In the genomic region with DNA sequence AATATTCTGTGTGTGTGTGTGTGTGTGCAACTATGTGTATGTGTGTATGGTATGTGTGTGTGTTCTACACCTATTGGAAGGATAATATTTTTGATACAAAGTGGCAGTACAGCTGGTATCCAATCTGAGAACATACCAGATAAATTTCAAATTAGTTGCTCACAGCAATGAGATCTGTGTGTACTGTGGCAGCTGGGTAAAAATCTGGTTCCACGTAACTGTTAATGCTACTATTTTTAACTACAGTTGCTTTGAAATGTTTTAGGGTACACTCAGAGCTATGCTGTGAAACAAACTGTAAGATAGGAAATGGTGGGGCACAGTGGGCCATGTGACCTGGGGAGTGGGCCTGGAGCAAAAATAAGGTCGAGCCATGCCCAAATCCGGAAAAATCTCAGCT, we compare ENCODE assay signal across 29 mouse cellular contexts.
DNase-seq lines count a peak whose midpoint lies in the region; ATAC-seq and TF ChIP-seq lines count a peak whose summit lies in the region.
"Had no signal": no experiment of that assay in that cellular context is flagged by ENCODE, and none has a peak within 500 bp of the region (broad histone marks: within the 10 kb centered on the region; RNA-seq: fewer than 3 reads in every experiment).

No protein-coding gene starts in this region.

- H3K9me3 ChIP-seq in forebrain, embryonic 14.5 days (replicated peaks; ENCODE audit: control insufficient read depth, low read length): no peaks in the 10 kb centered on the region
- no peaks in the 10 kb centered on the region for H3K9me3 ChIP-seq in forebrain, embryonic 15.5 days
- no peaks in the 10 kb centered on the region for H3K9me3 ChIP-seq in hindbrain, embryonic 14.5 days (ENCODE audit: control insufficient read depth, low read length)
- H3K9me3 ChIP-seq: embryonic facial prominence, embryonic 12.5 days; hindbrain, embryonic 10.5 days; limb, embryonic 12.5 days; liver, embryonic 15.5 days; midbrain, embryonic 10.5 days; midbrain, embryonic 15.5 days; neural tube, embryonic 15.5 days had no signal

- no peak overlapping the region for H3K4me3 ChIP-seq in forebrain, embryonic 14.5 days (ENCODE audit: low read depth, low read length)
- no peak overlapping the region for H3K4me3 ChIP-seq in forebrain, embryonic 15.5 days
- no peak overlapping the region for H3K4me3 ChIP-seq in kidney, adult 2 months (ENCODE audit: insufficient read depth, low read depth, low read length)
- H3K4me3 ChIP-seq in hindbrain, embryonic 14.5 days (replicated peaks; ENCODE audit: low read length): no peak overlapping the region
- H3K4me3 ChIP-seq: embryonic facial prominence, embryonic 12.5 days; hindbrain, embryonic 10.5 days; limb, embryonic 12.5 days; liver, embryonic 15.5 days; midbrain, embryonic 10.5 days; midbrain, embryonic 15.5 days; neural tube, embryonic 15.5 days had no signal

- H3K27me3 ChIP-seq in forebrain, embryonic 14.5 days (replicated peaks; ENCODE audit: control insufficient read depth, insufficient read depth, low read length): no peaks in the 10 kb centered on the region
- H3K27me3 ChIP-seq in forebrain, embryonic 15.5 days: no peaks in the 10 kb centered on the region
- no peaks in the 10 kb centered on the region for H3K27me3 ChIP-seq in kidney, adult 2 months (replicated peaks; ENCODE audit: control insufficient read depth, insufficient read depth, low read length)
- no peaks in the 10 kb centered on the region for H3K27me3 ChIP-seq in hindbrain, embryonic 14.5 days (ENCODE audit: control insufficient read depth, insufficient read depth, low read length)
- H3K27me3 ChIP-seq: embryonic facial prominence, embryonic 12.5 days; limb, embryonic 12.5 days; liver, embryonic 15.5 days; midbrain, embryonic 15.5 days; neural tube, embryonic 15.5 days had no signal

- no peak overlapping the region for H3K27ac ChIP-seq in forebrain, embryonic 14.5 days (ENCODE audit: low read depth, low read length)
- H3K27ac ChIP-seq in forebrain, embryonic 15.5 days (replicated peaks): no peak overlapping the region
- no peak overlapping the region for H3K27ac ChIP-seq in kidney, adult 2 months (ENCODE audit: insufficient read depth, low read depth, low read length)
- no peak overlapping the region for H3K27ac ChIP-seq in hindbrain, embryonic 14.5 days
- H3K27ac ChIP-seq: embryonic facial prominence, embryonic 12.5 days; hindbrain, embryonic 10.5 days; limb, embryonic 12.5 days; liver, embryonic 15.5 days; midbrain, embryonic 10.5 days; midbrain, embryonic 15.5 days; neural tube, embryonic 15.5 days had no signal

- H3K36me3 ChIP-seq in forebrain, embryonic 14.5 days (ENCODE audit: control insufficient read depth, insufficient read depth, low read length): no peaks in the 10 kb centered on the region
- H3K36me3 ChIP-seq in forebrain, embryonic 15.5 days: no peaks in the 10 kb centered on the region
- no peaks in the 10 kb centered on the region for H3K36me3 ChIP-seq in kidney, adult 2 months (ENCODE audit: control insufficient read depth, insufficient read depth, low read length)
- H3K36me3 ChIP-seq in hindbrain, embryonic 14.5 days (replicated peaks; ENCODE audit: control insufficient read depth, insufficient read depth): no peaks in the 10 kb centered on the region
- H3K36me3 ChIP-seq: embryonic facial prominence, embryonic 12.5 days; G1E; hindbrain, embryonic 10.5 days; limb, embryonic 12.5 days; liver, embryonic 15.5 days; midbrain, embryonic 10.5 days; midbrain, embryonic 15.5 days; neural tube, embryonic 15.5 days had no signal

- 92% methylated on average over 3 of the region's 3 CpGs for whole genome bisulfite sequencing in forebrain, embryonic 14.5 days
- 86% methylated on average over 3 of the region's 3 CpGs for WGBS in forebrain, embryonic 15.5 days
- WGBS in kidney, adult 2 months: 96% methylated on average over 3 of the region's 3 CpGs
- WGBS in hindbrain, embryonic 14.5 days: 95% methylated on average over 3 of the region's 3 CpGs

- no peak for ATAC-seq in forebrain, embryonic 14.5 days
- ATAC-seq in forebrain, embryonic 15.5 days (replicated peaks): no peak
- ATAC-seq in hindbrain, embryonic 14.5 days (ENCODE audit: low FRiP score): no peak
- ATAC-seq: hindbrain, embryonic 16.5 days; midbrain, embryonic 15.5 days had no signal

- no peak overlapping the region for H3K9ac ChIP-seq in forebrain, embryonic 14.5 days (ENCODE audit: low read length)
- H3K9ac ChIP-seq in forebrain, embryonic 15.5 days (replicated peaks): no peak overlapping the region
- no peak overlapping the region for H3K9ac ChIP-seq in hindbrain, embryonic 14.5 days
- H3K9ac ChIP-seq: embryonic facial prominence, embryonic 12.5 days; limb, embryonic 12.5 days; liver, embryonic 15.5 days; lung, embryonic 14.5 days; midbrain, embryonic 15.5 days; neural tube, embryonic 15.5 days had no signal

- DNase-seq in forebrain, embryonic 14.5 days (ENCODE audit: low spot score): peak; percentile 10
- peak; percentile 50 for DNase-seq in brain, adult 2 months (ENCODE audit: low read depth, low spot score)
- peak; percentile 60 to 66 for DNase-seq in layer of hippocampus, adult 8-10 months (ENCODE audit: low spot score in 2 of 2)
- DNase-seq in layer of hippocampus, postnatal 36 days: peak; percentile 44 to 46
- DNase-seq in kidney, adult 2 months: no peak
- DNase-seq in hindbrain, embryonic 14.5 days (ENCODE audit: low spot score): no peak
- DNase-seq: adrenal gland, adult 8-10 months; cerebellum, adult 11 months; cerebellum, adult 9-11 months; embryo, embryonic 11 days; gastrocnemius, postnatal 10 days; heart, postnatal 14 days; kidney, postnatal 14 days; lung, embryonic 14.5 days; lung, postnatal 14 days; right cerebral cortex, postnatal 25 days; spleen, adult 18-20 months; thymus, adult 18-20 months; thymus, postnatal 25 days had no signal

- TF ChIP-seq CTCF in kidney, adult 2 months (conservative IDR thresholded peaks at IDR 0.05; ENCODE audit: insufficient read depth, insufficient read length, low read depth, low read length): no peak

- no peak for TF ChIP-seq POLR2A in kidney, adult 2 months (IDR thresholded peaks at IDR 0.05; ENCODE audit: low read depth, low read length)

- H3K4me2 ChIP-seq in forebrain, embryonic 14.5 days (ENCODE audit: low read length): no peak overlapping the region
- no peak overlapping the region for H3K4me2 ChIP-seq in forebrain, embryonic 15.5 days (replicated peaks)
- H3K4me2 ChIP-seq in hindbrain, embryonic 14.5 days (replicated peaks): no peak overlapping the region
- H3K4me2 ChIP-seq: embryonic facial prominence, embryonic 12.5 days; limb, embryonic 12.5 days; liver, embryonic 15.5 days; lung, embryonic 14.5 days; midbrain, embryonic 15.5 days; neural tube, embryonic 15.5 days had no signal

- H3K4me1 ChIP-seq in forebrain, embryonic 14.5 days (ENCODE audit: control insufficient read depth, insufficient read depth, low read length): no peaks in the 10 kb centered on the region
- no peaks in the 10 kb centered on the region for H3K4me1 ChIP-seq in forebrain, embryonic 15.5 days
- H3K4me1 ChIP-seq in kidney, adult 2 months (ENCODE audit: control insufficient read depth, insufficient read depth, low read length): no peaks in the 10 kb centered on the region
- no peaks in the 10 kb centered on the region for H3K4me1 ChIP-seq in hindbrain, embryonic 14.5 days (replicated peaks; ENCODE audit: control insufficient read depth, insufficient read depth, low read length)
- H3K4me1 ChIP-seq: embryonic facial prominence, embryonic 12.5 days; hindbrain, embryonic 10.5 days; limb, embryonic 12.5 days; liver, embryonic 15.5 days; midbrain, embryonic 10.5 days; midbrain, embryonic 15.5 days; neural tube, embryonic 15.5 days had no signal

Comparison
In these comparisons a context has a peak if more than half of its experiments do, and no peak if none do; other contexts are left out.
1. DNase-seq: peak in forebrain, embryonic 14.5 days (single experiment), brain, adult 2 months (single experiment), layer of hippocampus, adult 8-10 months (2 of 2) and layer of hippocampus, postnatal 36 days (2 of 2); none in kidney, adult 2 months (single experiment) and hindbrain, embryonic 14.5 days (single experiment).